Mouse (Mus musculus) ovary, postnatal 36 days (tissue): ENCODE data around the gene Spata17.

Experiments used
- DNase-seq: peaks from one replicate; pipeline ENCODE4 v3.0.0; 2022; ENCODE audit warnings: low spot score, mixed read lengths

Gene Spata17

GRCm38 (mm10) chr1:187004306-187004705, 211.0 kb downstream of the Spata17 start:
- no peak for DNase-seq

GRCm38 (mm10) chr1:187003441-187003861, 211.8 kb downstream of the Spata17 start:
- no peak for DNase-seq

GRCm38 (mm10) chr1:186997596-186998304, 217.5 kb downstream of the Spata17 start:
- DNase-seq = no peak
